Mouse (Mus musculus): Measurements from ENCODE around the gene Slc7a4.
"Not testable (repeated sequence)": the region's sequence is repeated elsewhere in the genome, so short reads cannot be mapped to it uniquely, and the experiment has no call there.

Gene Slc7a4

GRCm38 (mm10) chr16:17563580-17563979 lies 19.4 kb downstream of the Slc7a4 start:
- no peak for DNase-seq (ENCODE audit: extremely low read depth, insufficient read length, low spot score)

GRCm38 (mm10) chr16:17561751-17562208 lies 21.2 kb downstream of the Slc7a4 start, which contains the start of gene P2rx6:
Gene P2rx6 (plus strand): TSS chr16:17561885.
- peak; percentile 75 for DNase-seq (ENCODE audit: extremely low read depth, insufficient read length, low spot score)

- DNase-seq (ENCODE audit: extremely low read depth, insufficient read length, low spot score), result no peak
These were observed 21.8 kb downstream of the Slc7a4 start, which contains the start of gene Lrrc74b for GRCm38 (mm10) chr16:17561128-17561750. Gene Lrrc74b (minus strand): TSS chr16:17561247.

- DNase-seq (ENCODE audit: extremely low read depth, insufficient read length, low spot score), result no peak
These were observed 23.5 kb downstream of the Slc7a4 start for GRCm38 (mm10) chr16:17559396-17560027.

- DNase-seq (ENCODE audit: extremely low read depth, insufficient read length, low spot score), result no peak
These were observed 24.2 kb downstream of the Slc7a4 start for GRCm38 (mm10) chr16:17558811-17559210.

- DNase-seq (ENCODE audit: extremely low read depth, insufficient read length, low spot score), result peak; percentile 29
These were observed 25.0 kb downstream of the Slc7a4 start for GRCm38 (mm10) chr16:17557947-17558480.

GRCm38 (mm10) chr16:17556907-17557306 lies 26.1 kb downstream of the Slc7a4 start:
- DNase-seq (ENCODE audit: extremely low read depth, insufficient read length, low spot score), result no peak

GRCm38 (mm10) chr16:17556180-17556579 lies 26.8 kb downstream of the Slc7a4 start:
- DNase-seq (ENCODE audit: extremely low read depth, insufficient read length, low spot score), result no peak

- DNase-seq (ENCODE audit: extremely low read depth, insufficient read length, low spot score), result not testable (repeated sequence)
These were observed 28.3 kb downstream of the Slc7a4 start for GRCm38 (mm10) chr16:17554702-17555101.

GRCm38 (mm10) chr16:17553910-17554685 lies 28.9 kb downstream of the Slc7a4 start:
- DNase-seq (ENCODE audit: extremely low read depth, insufficient read length, low spot score), result no peak

GRCm38 (mm10) chr16:17552837-17553236 lies 30.2 kb downstream of the Slc7a4 start:
- DNase-seq (ENCODE audit: extremely low read depth, insufficient read length, low spot score), result no peak

- peak; percentile 57 for DNase-seq (ENCODE audit: extremely low read depth, insufficient read length, low spot score)
These were observed 40.4 kb downstream of the Slc7a4 start for GRCm38 (mm10) chr16:17542632-17543031.

- DNase-seq (ENCODE audit: extremely low read depth, insufficient read length, low spot score), result no peak
These were observed 46.4 kb downstream of the Slc7a4 start for GRCm38 (mm10) chr16:17536584-17536983.

- no peak for DNase-seq (ENCODE audit: extremely low read depth, insufficient read length, low spot score)
These were observed 50.2 kb downstream of the Slc7a4 start for GRCm38 (mm10) chr16:17532676-17533329.

GRCm38 (mm10) chr16:17532271-17532670 lies 50.7 kb downstream of the Slc7a4 start:
- DNase-seq (ENCODE audit: extremely low read depth, insufficient read length, low spot score), result no peak

- peak; percentile 99 for DNase-seq (ENCODE audit: extremely low read depth, insufficient read length, low spot score)
These were observed 52.2 kb downstream of the Slc7a4 start, which contains the start of gene Thap7 for GRCm38 (mm10) chr16:17530640-17531288. Gene Thap7 (minus strand): TSS chr16:17531136.

GRCm38 (mm10) chr16:17529981-17530586 lies 52.9 kb downstream of the Slc7a4 start:
- DNase-seq (ENCODE audit: extremely low read depth, insufficient read length, low spot score), result no peak

GRCm38 (mm10) chr16:17528276-17528675 lies 54.7 kb downstream of the Slc7a4 start:
- peak; percentile 34 for DNase-seq (ENCODE audit: extremely low read depth, insufficient read length, low spot score)

GRCm38 (mm10) chr16:17527606-17528005 lies 55.4 kb downstream of the Slc7a4 start:
- DNase-seq (ENCODE audit: extremely low read depth, insufficient read length, low spot score), result no peak

- DNase-seq (ENCODE audit: extremely low read depth, insufficient read length, low spot score), result no peak
These were observed 56.8 kb downstream of the Slc7a4 start for GRCm38 (mm10) chr16:17526223-17526622.

Measured in 3134 (cell line).